Mouse (Mus musculus) hindbrain, embryonic 10.5 days (tissue): ENCODE data around the gene Ypel4. TPM values are rescaled to one million over a fixed set of nuclear protein-coding genes. Genes with fewer than 3 reads are reported as not detected.

Experiments used
- DNase-seq: peaks from one replicate; pipeline ENCODE4 v3.0.0-alpha.2; 2017; ENCODE audit warnings: low spot score
- H3K27ac ChIP-seq: fragments of 300-500 bp; sonication (generic); 2 replicates; pipeline ENCODE4 v1.5.1; 2016; ENCODE audit warnings: mild to moderate bottlenecking, moderate library complexity
- H3K27me3 ChIP-seq: fragments of 300-500 bp; sonication (generic); 2 replicates; pipeline ENCODE4 v1.6.1; 2016; ENCODE audit warnings: mild to moderate bottlenecking; ENCODE audit not compliant: poor library complexity, insufficient read depth, severe bottlenecking
- H3K36me3 ChIP-seq: fragments of 300-500 bp; sonication (generic); 2 replicates; pipeline ENCODE4 v1.6.1; 2016; ENCODE audit warnings: mild to moderate bottlenecking, moderate library complexity
- H3K4me1 ChIP-seq: fragments of 300-500 bp; sonication (generic); replicated peaks from 2 replicates; pipeline ENCODE4 v1.6.1; 2016; ENCODE audit warnings: mild to moderate bottlenecking
- H3K4me3 ChIP-seq: fragments of 300-500 bp; sonication (generic); 2 replicates; pipeline ENCODE4 v1.5.1; 2016; ENCODE audit warnings: mild to moderate bottlenecking, moderate library complexity
- H3K9me3 ChIP-seq: fragments of 300-500 bp; sonication (generic); 2 replicates; pipeline ENCODE4 v1.6.1; 2016; ENCODE audit warnings: mild to moderate bottlenecking, moderate library complexity
- WGBS: fragments of 180-500 bp; shearing (Covaris S2); methylation state at CpG from one replicate; pipeline ENCODE4 v1.1.7; 2016; 5-methylcytosine and 5-hydroxymethylcytosine counted together
- polyA plus RNA-seq: library from polyadenylated mRNA; unstranded; fragments of >200 nt; fragmentation: Nextera tagmentation; extraction: Ambion mirVana; gene quantifications from 2 replicates; pipeline ENCODE4 v1.2.1, GENCODE M21; 2016

Ypel4 gene
- polyA plus RNA-seq, 1 experiment from 2014 or later: 14.6 TPM

- H3K9me3 ChIP-seq: no peaks in the 10 kb centered on the region
- peaks cover 73% of the 10 kb centered on the region for H3K4me1 ChIP-seq
- H3K4me3 ChIP-seq: peak overlapping the region; percentile 68
- 28% methylated on average over 7 of the region's 7 CpGs for WGBS
- no peaks in the 10 kb centered on the region for H3K27me3 ChIP-seq
- peak; percentile 36 for DNase-seq
- peak overlapping the region; percentile 93 for H3K27ac ChIP-seq
- peaks cover 7% of the 10 kb centered on the region for H3K36me3 ChIP-seq
Observed at GRCm38 (mm10) chr2:84735346-84735920, 1.6 kb downstream of the Ypel4 start.

DNA sequence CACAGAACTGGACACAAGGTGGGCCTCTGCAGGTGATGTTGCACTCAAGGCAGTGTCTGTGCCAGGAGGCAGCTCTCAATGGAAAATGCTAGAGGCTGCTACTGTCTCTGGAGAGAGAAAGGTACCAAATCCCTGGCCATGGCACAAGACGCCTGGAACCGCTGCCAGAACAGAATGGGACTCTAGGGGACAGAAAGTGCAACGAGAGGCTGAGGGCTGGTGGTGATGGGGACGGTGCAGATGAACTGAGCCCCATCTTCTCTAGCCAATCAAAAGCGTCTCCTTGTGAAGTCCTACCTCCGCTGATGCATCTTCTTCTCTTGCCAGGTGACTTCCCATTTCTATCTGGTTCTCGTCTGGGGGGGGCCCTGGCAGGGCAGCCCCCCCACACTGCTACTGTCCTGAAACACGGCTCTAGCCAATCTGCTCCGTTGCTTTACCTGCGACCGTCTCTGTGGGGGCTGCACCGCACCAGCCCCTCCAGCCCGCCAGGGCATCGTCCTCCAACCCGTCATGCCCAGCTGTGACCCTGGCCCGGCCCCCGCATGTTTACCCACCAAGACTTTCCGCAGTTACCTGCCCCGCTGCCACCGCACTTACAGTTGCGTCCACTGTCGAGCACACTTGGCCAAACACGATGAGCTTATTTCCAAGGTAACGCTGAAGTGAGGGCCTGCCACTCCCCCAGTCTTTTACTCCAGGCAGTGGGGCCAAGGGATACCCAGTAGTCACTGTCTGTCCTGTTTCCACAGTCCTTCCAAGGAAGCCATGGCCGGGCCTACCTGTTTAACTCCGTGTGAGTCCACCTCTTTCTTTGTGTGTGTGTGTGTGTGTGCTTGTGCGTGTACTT is 2.7 kb downstream of the Ypel4 start:
- Histone ChIP-seq H3K9me3 (no peaks in the 10 kb centered on the region), H3K4me3 (peak overlapping the region; percentile 68), H3K36me3 (peaks cover 18% of the 10 kb centered on the region), H3K27ac (peak overlapping the region; percentile 93), H3K4me1 (peaks cover 84% of the 10 kb centered on the region), H3K27me3 (no peaks in the 10 kb centered on the region)
- DNase-seq: peak; percentile 53
- WGBS: 7% methylated on average over 27 of the region's 27 CpGs

GRCm38 (mm10) chr2:84737451-84737925 is 3.6 kb downstream of the Ypel4 start:
- peak overlapping the region; percentile 93 for H3K27ac ChIP-seq
- H3K27me3 ChIP-seq: no peaks in the 10 kb centered on the region
- no peaks in the 10 kb centered on the region for H3K9me3 ChIP-seq
- DNase-seq: peak; percentile 78
- H3K4me3 ChIP-seq: peak overlapping the region; percentile 68
- peaks cover 94% of the 10 kb centered on the region for H3K4me1 ChIP-seq
- peaks cover 23% of the 10 kb centered on the region for H3K36me3 ChIP-seq
- WGBS: 6% methylated on average over 8 of the region's 8 CpGs

- H3K9me3 ChIP-seq: no peaks in the 10 kb centered on the region
- 2% methylated on average over 12 of the region's 12 CpGs for whole genome bisulfite sequencing
- no peaks in the 10 kb centered on the region for H3K27me3 ChIP-seq
- peak; percentile 70 for DNase-seq
- H3K27ac ChIP-seq: peak overlapping the region; percentile 93
- peak overlapping the region; percentile 68 for H3K4me3 ChIP-seq
- peaks cover 92% of the 10 kb centered on the region for H3K4me1 ChIP-seq
- peaks cover 23% of the 10 kb centered on the region for H3K36me3 ChIP-seq
Observed at GRCm38 (mm10) chr2:84738271-84738911, 4.5 kb downstream of the Ypel4 start.

GRCm38 (mm10) chr2:84740608-84741333 is 6.9 kb downstream of the Ypel4 start:
- DNase-seq: peak; percentile 23
- H3K27ac ChIP-seq: peak overlapping the region; percentile 100
- H3K4me1 ChIP-seq: peaks cover 80% of the 10 kb centered on the region
- H3K9me3 ChIP-seq: no peaks in the 10 kb centered on the region
- peaks cover 23% of the 10 kb centered on the region for H3K36me3 ChIP-seq
- WGBS: 74% methylated on average over 15 of the region's 15 CpGs
- no peaks in the 10 kb centered on the region for H3K27me3 ChIP-seq
- peak overlapping the region; percentile 81 for H3K4me3 ChIP-seq

GRCm38 (mm10) chr2:84741841-84742450 is 8.1 kb downstream of the Ypel4 start:
- WGBS: under 1% methylated on average over 5 of the region's 5 CpGs
- Histone ChIP-seq H3K4me3 (peak overlapping the region; percentile 81), H3K9me3 (no peaks in the 10 kb centered on the region), H3K4me1 (peaks cover 68% of the 10 kb centered on the region), H3K27me3 (0 out of 2 replicates have a peak, but pooled peaks cover 1% of the 10 kb centered on the region), H3K27ac (peak overlapping the region; percentile 100), H3K36me3 (peaks cover 23% of the 10 kb centered on the region)
- DNase-seq: no peak

DNA sequence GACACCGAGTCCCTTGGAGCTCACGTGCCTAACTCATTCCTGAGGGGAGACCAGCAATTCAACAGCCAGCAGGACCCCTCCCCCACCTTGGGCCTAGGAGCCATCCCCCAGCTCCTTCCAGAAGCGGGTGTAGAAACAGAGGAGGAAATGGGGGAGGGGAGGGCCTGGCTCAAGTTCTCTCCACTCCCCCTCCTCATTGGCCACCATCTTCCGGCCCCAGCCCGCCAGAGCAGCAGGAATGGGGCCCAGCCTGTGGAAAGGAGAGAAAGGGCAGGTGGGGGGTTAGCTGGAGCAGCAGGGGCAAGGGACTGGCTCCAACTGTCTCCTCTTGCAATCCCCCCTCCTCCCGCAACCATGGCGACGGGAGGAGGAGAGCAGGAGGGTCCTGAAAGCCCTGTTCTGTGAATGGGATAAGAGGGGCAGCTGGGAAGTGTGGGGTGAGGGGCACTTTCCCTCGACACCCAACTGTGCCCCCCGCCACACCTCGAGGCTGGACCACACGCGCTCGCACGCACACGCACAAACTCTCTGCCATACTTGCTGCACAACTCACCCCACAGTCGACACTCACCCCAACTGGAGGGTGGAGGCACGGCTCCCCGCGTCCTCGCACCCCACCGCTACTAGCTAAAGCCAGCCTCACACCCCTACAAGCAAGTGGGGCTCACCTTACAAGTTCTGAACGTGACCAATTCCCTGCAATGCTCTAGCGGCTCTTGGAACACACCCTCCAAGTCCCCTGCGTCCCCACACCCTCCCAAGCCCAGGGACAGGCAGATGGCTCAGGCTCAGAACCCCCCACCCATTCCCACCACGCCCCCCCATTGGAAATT is 8.8 kb downstream of the Ypel4 start:
- Histone ChIP-seq H3K4me3 (peak overlapping the region; percentile 81), H3K36me3 (peaks cover 23% of the 10 kb centered on the region), H3K27ac (peak overlapping the region; percentile 100), H3K27me3 (0 out of 2 replicates have a peak, but pooled peaks cover 8% of the 10 kb centered on the region), H3K9me3 (no peaks in the 10 kb centered on the region), H3K4me1 (peaks cover 61% of the 10 kb centered on the region)
- WGBS: under 1% methylated on average over 26 of the region's 26 CpGs
- peak; percentile 98 for DNase-seq

DNA sequence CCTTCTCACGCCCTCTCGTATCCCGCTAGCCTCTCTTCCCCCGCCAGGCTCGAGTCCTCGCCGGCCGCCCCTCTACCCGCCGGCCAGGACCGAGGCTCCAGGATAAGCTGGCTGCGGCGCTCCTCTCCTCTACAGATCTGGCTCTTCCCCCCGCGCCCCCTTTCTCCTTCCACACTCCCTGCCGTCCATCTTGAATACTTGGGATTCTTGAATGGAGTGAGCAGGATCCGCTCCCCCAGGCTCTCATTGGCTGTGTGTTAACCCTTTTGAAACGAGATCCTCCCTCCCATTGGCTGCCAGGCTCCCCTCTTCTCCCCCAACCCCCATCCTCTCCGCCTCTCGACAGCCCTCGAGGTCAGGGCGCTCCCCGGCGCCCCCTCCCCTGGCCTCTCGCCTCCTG is 9.7 kb downstream of the Ypel4 start, which contains the start of gene Gm19426:
Gene Gm19426, minus strand, starts transcription at position 95 of the 400 bp plus-strand sequence.
- no peaks in the 10 kb centered on the region for H3K9me3 ChIP-seq
- peaks cover 52% of the 10 kb centered on the region for H3K4me1 ChIP-seq
- 0 out of 2 replicates have a peak, but pooled peaks cover 8% of the 10 kb centered on the region for H3K27me3 ChIP-seq
- H3K36me3 ChIP-seq: peaks cover 23% of the 10 kb centered on the region
- peak within 1 kb of the TSS; percentile 81 for H3K4me3 ChIP-seq
- H3K27ac ChIP-seq: peak within 1 kb of the TSS; percentile 100
- peak; percentile 95 for DNase-seq
- under 1% methylated on average over 25 of the region's 25 CpGs for WGBS

GRCm38 (mm10) chr2:84744126-84744525 is 10.3 kb downstream of the Ypel4 start:
- Histone ChIP-seq H3K9me3 (no peaks in the 10 kb centered on the region), H3K4me3 (peak overlapping the region; percentile 81), H3K27me3 (0 out of 2 replicates have a peak, but pooled peaks cover 8% of the 10 kb centered on the region), H3K27ac (peak overlapping the region; percentile 100), H3K36me3 (peaks cover 23% of the 10 kb centered on the region), H3K4me1 (peaks cover 46% of the 10 kb centered on the region)
- 2% methylated on average over 10 of the region's 10 CpGs for WGBS
- DNase-seq: no peak

DNA sequence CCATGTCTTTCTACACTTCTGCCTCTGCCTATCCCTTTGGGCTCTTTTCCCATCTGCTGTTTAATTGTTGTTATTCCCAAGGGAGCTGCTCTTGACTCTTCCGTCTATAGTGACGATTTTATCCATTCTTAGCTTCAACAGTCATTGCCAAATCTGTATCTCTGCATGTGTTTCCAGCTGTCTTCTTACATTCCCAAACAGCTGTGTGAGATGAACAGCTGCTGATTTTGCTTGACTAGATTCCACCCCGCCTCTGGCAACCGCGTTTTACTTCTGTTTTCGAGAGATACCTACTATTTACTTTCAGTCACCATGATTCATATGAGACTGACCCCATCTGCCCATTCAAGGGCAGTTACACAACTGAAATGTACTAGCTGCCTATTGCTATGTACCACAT is 16.3 kb downstream of the Ypel4 start:
- DNase-seq: no peak
- 80% methylated on average over 6 of the region's 6 CpGs for WGBS
- no peaks in the 10 kb centered on the region for H3K36me3 ChIP-seq

GRCm38 (mm10) chr2:84756245-84756644 is 22.4 kb downstream of the Ypel4 start:
- Histone ChIP-seq H3K9me3 (no peaks in the 10 kb centered on the region), H3K4me1 (peaks cover 14% of the 10 kb centered on the region; the same call in 1 of the 2 replicates), H3K36me3 (no peaks in the 10 kb centered on the region), H3K4me3 (no peak overlapping the region), H3K27ac (no peak overlapping the region), H3K27me3 (no peaks in the 10 kb centered on the region)
- WGBS: 83% methylated on average over 5 of the region's 5 CpGs
- DNase-seq: no peak

More for the DNA sequence above, 16.3 kb downstream of the Ypel4 start:
- 0 out of 2 replicates have a peak, but pooled peaks cover 3% of the 10 kb centered on the region for H3K4me1 ChIP-seq
- no peak overlapping the region for H3K4me3 ChIP-seq
- H3K27me3 ChIP-seq: 0 out of 2 replicates have a peak, but pooled peaks cover 8% of the 10 kb centered on the region
- H3K9me3 ChIP-seq: no peaks in the 10 kb centered on the region
- H3K27ac ChIP-seq: no peak overlapping the region
